Mouse (Mus musculus): Measurements from ENCODE around the gene Rph3al. TPM values are rescaled to one million over a fixed set of nuclear protein-coding genes. Genes with fewer than 3 reads are reported as not detected.

Rph3al gene
- polyA plus RNA-seq, 1 experiment from 2014 or later = 1.6 TPM

GRCm38 (mm10) chr11:75904982-75905381, 33.2 kb downstream of the Rph3al start:
- no peak for ATAC-seq (ENCODE audit: low FRiP score, low TSS enrichment)

GRCm38 (mm10) chr11:75904501-75904900, 33.7 kb downstream of the Rph3al start:
- DNase-seq = no peak
- H3K27ac ChIP-seq (replicated peaks; ENCODE audit: low read depth, low read length) = no peak overlapping the region
- peaks cover 12% of the 10 kb centered on the region for H3K4me1 ChIP-seq (ENCODE audit: control insufficient read depth, insufficient read depth, low read length)
- WGBS = 13% methylated on average over 5 of the region's 5 CpGs
- ATAC-seq (ENCODE audit: low FRiP score, low TSS enrichment) = no peak
- H3K4me3 ChIP-seq (replicated peaks; ENCODE audit: low read depth, low read length) = no peak overlapping the region
- H3K9ac ChIP-seq (replicated peaks; ENCODE audit: low read length) = no peak overlapping the region
- no peaks in the 10 kb centered on the region for H3K27me3 ChIP-seq (ENCODE audit: control insufficient read depth, insufficient read depth, low read length)
- H3K4me2 ChIP-seq (ENCODE audit: low read length) = no peak overlapping the region
- no peaks in the 10 kb centered on the region for H3K36me3 ChIP-seq (ENCODE audit: control insufficient read depth, insufficient read depth, low read length)
- H3K9me3 ChIP-seq (ENCODE audit: control insufficient read depth, low read length) = no peaks in the 10 kb centered on the region

More at GRCm38 (mm10) chr11:75904982-75905381, 33.2 kb downstream of the Rph3al start:
- no peak overlapping the region for H3K4me3 ChIP-seq (replicated peaks; ENCODE audit: low read depth, low read length)
- 83% methylated on average over 6 of the region's 6 CpGs for WGBS
- H3K36me3 ChIP-seq (ENCODE audit: control insufficient read depth, insufficient read depth, low read length) = no peaks in the 10 kb centered on the region
- no peak for DNase-seq
- no peaks in the 10 kb centered on the region for H3K9me3 ChIP-seq (ENCODE audit: control insufficient read depth, low read length)
- H3K27me3 ChIP-seq (ENCODE audit: control insufficient read depth, insufficient read depth, low read length) = no peaks in the 10 kb centered on the region
- H3K4me1 ChIP-seq (ENCODE audit: control insufficient read depth, insufficient read depth, low read length) = peaks cover 7% of the 10 kb centered on the region
- no peak overlapping the region for H3K4me2 ChIP-seq (ENCODE audit: low read length)
- H3K27ac ChIP-seq (replicated peaks; ENCODE audit: low read depth, low read length) = no peak overlapping the region
- no peak overlapping the region for H3K9ac ChIP-seq (replicated peaks; ENCODE audit: low read length)

- DNase-seq (no peak), ATAC-seq (ENCODE audit: low FRiP score, low TSS enrichment) (no peak)
- H3K27ac ChIP-seq (replicated peaks; ENCODE audit: low read depth, low read length) = no peak overlapping the region
- H3K4me1 ChIP-seq (ENCODE audit: control insufficient read depth, insufficient read depth, low read length) = peaks cover 15% of the 10 kb centered on the region
- no peak overlapping the region for H3K4me3 ChIP-seq (replicated peaks; ENCODE audit: low read depth, low read length)
- no peaks in the 10 kb centered on the region for H3K27me3 ChIP-seq (ENCODE audit: control insufficient read depth, insufficient read depth, low read length)
- H3K9ac ChIP-seq (replicated peaks; ENCODE audit: low read length) = no peak overlapping the region
- WGBS = 77% methylated on average over 3 of the region's 3 CpGs
- H3K4me2 ChIP-seq (ENCODE audit: low read length) = no peak overlapping the region
- no peaks in the 10 kb centered on the region for H3K9me3 ChIP-seq (ENCODE audit: control insufficient read depth, low read length)
- no peaks in the 10 kb centered on the region for H3K36me3 ChIP-seq (ENCODE audit: control insufficient read depth, insufficient read depth, low read length)
Measured at GRCm38 (mm10) chr11:75903486-75903885, 34.7 kb downstream of the Rph3al start.

- WGBS = 47% methylated on average over 6 of the region's 6 CpGs
- DNase-seq = peak; percentile 47
Measured at GRCm38 (mm10) chr11:75901339-75901738, 36.9 kb downstream of the Rph3al start.

GRCm38 (mm10) chr11:75899676-75900075, 38.6 kb downstream of the Rph3al start:
- Histone ChIP-seq H3K4me3 (replicated peaks; ENCODE audit: low read depth, low read length) (no peak overlapping the region), H3K36me3 (ENCODE audit: control insufficient read depth, insufficient read depth, low read length) (no peaks in the 10 kb centered on the region), H3K4me2 (ENCODE audit: low read length) (no peak overlapping the region), H3K4me1 (ENCODE audit: control insufficient read depth, insufficient read depth, low read length) (peaks cover 12% of the 10 kb centered on the region), H3K27ac (replicated peaks; ENCODE audit: low read depth, low read length) (peak overlapping the region; percentile 61; the same call in 1 of the 2 replicates), H3K9ac (replicated peaks; ENCODE audit: low read length) (no peak overlapping the region), H3K9me3 (ENCODE audit: control insufficient read depth, low read length) (no peaks in the 10 kb centered on the region), H3K27me3 (ENCODE audit: control insufficient read depth, insufficient read depth, low read length) (no peaks in the 10 kb centered on the region)
- 29% methylated on average over 9 of the region's 9 CpGs for WGBS
- peak; percentile 69 for DNase-seq
- no peak for ATAC-seq (ENCODE audit: low FRiP score, low TSS enrichment)

More at GRCm38 (mm10) chr11:75901339-75901738, 36.9 kb downstream of the Rph3al start:
- Histone ChIP-seq H3K4me1 (ENCODE audit: control insufficient read depth, insufficient read depth, low read length) (peaks cover 15% of the 10 kb centered on the region), H3K9me3 (ENCODE audit: control insufficient read depth, low read length) (no peaks in the 10 kb centered on the region), H3K9ac (replicated peaks; ENCODE audit: low read length) (no peak overlapping the region), H3K36me3 (ENCODE audit: control insufficient read depth, insufficient read depth, low read length) (no peaks in the 10 kb centered on the region), H3K27ac (replicated peaks; ENCODE audit: low read depth, low read length) (no peak overlapping the region), H3K4me2 (ENCODE audit: low read length) (no peak overlapping the region), H3K4me3 (replicated peaks; ENCODE audit: low read depth, low read length) (no peak overlapping the region), H3K27me3 (ENCODE audit: control insufficient read depth, insufficient read depth, low read length) (no peaks in the 10 kb centered on the region)
- ATAC-seq (ENCODE audit: low FRiP score, low TSS enrichment) = no peak

- Histone ChIP-seq H3K9me3 (ENCODE audit: control insufficient read depth, low read length) (no peaks in the 10 kb centered on the region), H3K9ac (replicated peaks; ENCODE audit: low read length) (no peak overlapping the region), H3K27me3 (ENCODE audit: control insufficient read depth, insufficient read depth, low read length) (no peaks in the 10 kb centered on the region), H3K36me3 (ENCODE audit: control insufficient read depth, insufficient read depth, low read length) (no peaks in the 10 kb centered on the region), H3K4me1 (ENCODE audit: control insufficient read depth, insufficient read depth, low read length) (peaks cover 8% of the 10 kb centered on the region), H3K4me3 (replicated peaks; ENCODE audit: low read depth, low read length) (no peak overlapping the region), H3K27ac (replicated peaks; ENCODE audit: low read depth, low read length) (no peak overlapping the region), H3K4me2 (ENCODE audit: low read length) (no peak overlapping the region)
- DNase-seq (no peak), ATAC-seq (ENCODE audit: low FRiP score, low TSS enrichment) (no peak)
- 92% methylated on average over 9 of the region's 9 CpGs for WGBS
Measured at GRCm38 (mm10) chr11:75898532-75898931, 39.7 kb downstream of the Rph3al start.

GRCm38 (mm10) chr11:75894791-75895420, 43.3 kb downstream of the Rph3al start:
- WGBS = 71% methylated on average over 12 of the region's 12 CpGs
- no peak overlapping the region for H3K27ac ChIP-seq (replicated peaks; ENCODE audit: low read depth, low read length)
- peaks cover 7% of the 10 kb centered on the region for H3K4me1 ChIP-seq (ENCODE audit: control insufficient read depth, insufficient read depth, low read length)

GRCm38 (mm10) chr11:75893956-75894355, 44.3 kb downstream of the Rph3al start:
- no peaks in the 10 kb centered on the region for H3K36me3 ChIP-seq (ENCODE audit: control insufficient read depth, insufficient read depth, low read length)
- H3K4me1 ChIP-seq (ENCODE audit: control insufficient read depth, insufficient read depth, low read length) = no peaks in the 10 kb centered on the region
- H3K27ac ChIP-seq (replicated peaks; ENCODE audit: low read depth, low read length) = no peak overlapping the region
- H3K9me3 ChIP-seq (ENCODE audit: control insufficient read depth, low read length) = no peaks in the 10 kb centered on the region
- ATAC-seq (ENCODE audit: low FRiP score, low TSS enrichment) = no peak
- 66% methylated on average over 2 of the region's 2 CpGs for WGBS
- H3K9ac ChIP-seq (replicated peaks; ENCODE audit: low read length) = no peak overlapping the region
- H3K4me3 ChIP-seq (replicated peaks; ENCODE audit: low read depth, low read length) = no peak overlapping the region
- no peaks in the 10 kb centered on the region for H3K27me3 ChIP-seq (ENCODE audit: control insufficient read depth, insufficient read depth, low read length)
- DNase-seq = no peak
- H3K4me2 ChIP-seq (ENCODE audit: low read length) = no peak overlapping the region

More at GRCm38 (mm10) chr11:75894791-75895420, 43.3 kb downstream of the Rph3al start:
- Histone ChIP-seq H3K36me3 (ENCODE audit: control insufficient read depth, insufficient read depth, low read length) (no peaks in the 10 kb centered on the region), H3K9me3 (ENCODE audit: control insufficient read depth, low read length) (no peaks in the 10 kb centered on the region), H3K4me3 (replicated peaks; ENCODE audit: low read depth, low read length) (no peak overlapping the region), H3K9ac (replicated peaks; ENCODE audit: low read length) (no peak overlapping the region), H3K4me2 (ENCODE audit: low read length) (no peak overlapping the region), H3K27me3 (ENCODE audit: control insufficient read depth, insufficient read depth, low read length) (no peaks in the 10 kb centered on the region)
- no peak for DNase-seq
- ATAC-seq (ENCODE audit: low FRiP score, low TSS enrichment) = no peak

- DNase-seq (no peak), ATAC-seq (ENCODE audit: low FRiP score, low TSS enrichment) (no peak)
- Histone ChIP-seq H3K27ac (replicated peaks; ENCODE audit: low read depth, low read length) (no peak overlapping the region), H3K4me1 (ENCODE audit: control insufficient read depth, insufficient read depth, low read length) (no peaks in the 10 kb centered on the region), H3K36me3 (ENCODE audit: control insufficient read depth, insufficient read depth, low read length) (no peaks in the 10 kb centered on the region), H3K27me3 (ENCODE audit: control insufficient read depth, insufficient read depth, low read length) (no peaks in the 10 kb centered on the region), H3K4me2 (ENCODE audit: low read length) (no peak overlapping the region), H3K9me3 (ENCODE audit: control insufficient read depth, low read length) (no peaks in the 10 kb centered on the region), H3K9ac (replicated peaks; ENCODE audit: low read length) (no peak overlapping the region), H3K4me3 (replicated peaks; ENCODE audit: low read depth, low read length) (no peak overlapping the region)
- 80% methylated on average over 3 of the region's 3 CpGs for WGBS
Measured at GRCm38 (mm10) chr11:75887349-75887748, 50.9 kb downstream of the Rph3al start.

All from midbrain, embryonic 14.5 days (tissue).